Mouse (Mus musculus) ES-Bruce4 (cell line): ENCODE data around the gene Smurf2. TPM values are rescaled to one million over a fixed set of nuclear protein-coding genes. Genes with fewer than 3 reads are reported as not detected.

Source experiments
- H3K27ac ChIP-seq: 2 replicates; pipeline ENCODE4 v1.5.1; 2012; ENCODE audit warnings: low read length, inconsistent platforms; ENCODE audit not compliant: insufficient read depth
- H3K27me3 ChIP-seq: 2 replicates; pipeline ENCODE4 v1.6.1; 2012; ENCODE audit warnings: mild to moderate bottlenecking, low read length, inconsistent platforms; ENCODE audit not compliant: control insufficient read depth, poor library complexity, insufficient read depth, severe bottlenecking
- H3K36me3 ChIP-seq: 2 replicates; pipeline ENCODE4 v1.6.1; 2012; ENCODE audit warnings: inconsistent platforms, mild to moderate bottlenecking, low read length, moderate library complexity; ENCODE audit not compliant: control insufficient read depth, poor library complexity, insufficient read depth, severe bottlenecking
- H3K4me1 ChIP-seq: one replicate; pipeline ENCODE4 v1.8.1; 2011; ENCODE audit warnings: low read length; ENCODE audit not compliant: control insufficient read depth, insufficient read depth
- H3K4me3 ChIP-seq: 2 replicates; pipeline ENCODE4 v1.5.1; 2011; ENCODE audit warnings: low read depth, mild to moderate bottlenecking, low read length
- H3K9ac ChIP-seq: 2 replicates; pipeline ENCODE4 v1.6.1; 2012; ENCODE audit warnings: low read depth, mild to moderate bottlenecking, inconsistent platforms; ENCODE audit not compliant: poor library complexity, severe bottlenecking
- H3K9me3 ChIP-seq: replicated peaks from 2 replicates; pipeline ENCODE4 v1.6.1; 2012; ENCODE audit warnings: mild to moderate bottlenecking, low read length, inconsistent platforms; ENCODE audit not compliant: control insufficient read depth, poor library complexity, insufficient read depth, severe bottlenecking
- CTCF ChIP-seq: IDR thresholded peaks from one replicate; pipeline ENCODE4 v1.8.1; 2011; ENCODE audit warnings: low read depth, low read length
- EP300 ChIP-seq: IDR thresholded peaks from 2 replicates; pipeline ENCODE4 v1.6.1; 2011; ENCODE audit warnings: low read depth, low read length; ENCODE audit not compliant: insufficient read depth
- POLR2A ChIP-seq: IDR thresholded peaks from one replicate; pipeline ENCODE4 v1.8.1; 2011; ENCODE audit warnings: low read length; ENCODE audit not compliant: insufficient read depth
- polyA plus RNA-seq: library from polyadenylated mRNA; stranded (reverse); fragments of >200 nt; gene quantifications from 2 replicates; pipeline ENCODE4 v1.2.4, GENCODE M21; 2011; ENCODE audit warnings: low read depth; ENCODE audit not compliant: missing spikeins, insufficient read depth, insufficient read length

Gene Smurf2
- polyA plus RNA-seq, 1 experiment, result 50.2 TPM

- H3K4me3 ChIP-seq, result peak overlapping the region; percentile 92
- peaks cover 2% of the 10 kb centered on the region for H3K4me1 ChIP-seq
- no peak for TF ChIP-seq EP300
- no peak for TF ChIP-seq CTCF
- TF ChIP-seq POLR2A, result no peak
- H3K36me3 ChIP-seq, result no peaks in the 10 kb centered on the region
- peak overlapping the region; percentile 93 for H3K9ac ChIP-seq
- 0 out of 2 replicates have a peak, but pooled peaks cover 2% of the 10 kb centered on the region for H3K27me3 ChIP-seq
- no peak overlapping the region for H3K27ac ChIP-seq
- no peaks in the 10 kb centered on the region for H3K9me3 ChIP-seq
These were observed 634 bp downstream of the Smurf2 start for GRCm38 (mm10) chr11:106919612-106920550.

- Histone ChIP-seq H3K27ac (no peak overlapping the region), H3K9me3 (no peaks in the 10 kb centered on the region), H3K36me3 (no peaks in the 10 kb centered on the region; the same call in 1 of the 2 replicates), H3K4me1 (peaks cover 2% of the 10 kb centered on the region), H3K4me3 (no peak overlapping the region), H3K27me3 (0 out of 2 replicates have a peak, but pooled peaks cover 2% of the 10 kb centered on the region), H3K9ac (peak overlapping the region; percentile 93; the same call in 1 of the 2 replicates)
- no peak for TF ChIP-seq EP300
- no peak for TF ChIP-seq POLR2A
- no peak for TF ChIP-seq CTCF
These were observed 1.6 kb downstream of the Smurf2 start for GRCm38 (mm10) chr11:106918901-106919300.

- Histone ChIP-seq H3K27ac (no peak overlapping the region), H3K4me1 (no peaks in the 10 kb centered on the region), H3K4me3 (no peak overlapping the region), H3K9ac (no peak overlapping the region), H3K9me3 (no peaks in the 10 kb centered on the region), H3K27me3 (no peaks in the 10 kb centered on the region), H3K36me3 (no peaks in the 10 kb centered on the region; the same call in 1 of the 2 replicates)
- TF ChIP-seq CTCF (no peak), EP300 (no peak), POLR2A (no peak)
These were observed 9.3 kb downstream of the Smurf2 start for GRCm38 (mm10) chr11:106911257-106911656.

- Histone ChIP-seq H3K36me3 (no peaks in the 10 kb centered on the region; the same call in 1 of the 2 replicates), H3K27me3 (no peaks in the 10 kb centered on the region), H3K4me3 (no peak overlapping the region), H3K9me3 (no peaks in the 10 kb centered on the region), H3K9ac (no peak overlapping the region), H3K27ac (no peak overlapping the region), H3K4me1 (no peaks in the 10 kb centered on the region)
- TF ChIP-seq POLR2A (no peak), EP300 (no peak), CTCF (no peak)
These were observed 12.5 kb downstream of the Smurf2 start for GRCm38 (mm10) chr11:106908016-106908415.

GRCm38 (mm10) chr11:106907253-106907652, 13.3 kb downstream of the Smurf2 start:
- Histone ChIP-seq H3K9ac (no peak overlapping the region), H3K9me3 (no peaks in the 10 kb centered on the region), H3K4me3 (no peak overlapping the region), H3K4me1 (no peaks in the 10 kb centered on the region), H3K27ac (no peak overlapping the region), H3K36me3 (no peaks in the 10 kb centered on the region; the same call in 1 of the 2 replicates), H3K27me3 (no peaks in the 10 kb centered on the region)
- no peak for TF ChIP-seq CTCF
- TF ChIP-seq EP300, result no peak
- TF ChIP-seq POLR2A, result no peak

GRCm38 (mm10) chr11:106905707-106906106, 14.8 kb downstream of the Smurf2 start:
- TF ChIP-seq EP300 (no peak), POLR2A (no peak), CTCF (no peak)
- H3K27ac ChIP-seq, result no peak overlapping the region

More at GRCm38 (mm10) chr11:106905707-106906106, 14.8 kb downstream of the Smurf2 start:
- no peaks in the 10 kb centered on the region for H3K27me3 ChIP-seq
- no peak overlapping the region for H3K4me3 ChIP-seq
- H3K9ac ChIP-seq, result no peak overlapping the region
- H3K4me1 ChIP-seq, result no peaks in the 10 kb centered on the region
- no peaks in the 10 kb centered on the region; the same call in 1 of the 2 replicates for H3K36me3 ChIP-seq
- H3K9me3 ChIP-seq, result no peaks in the 10 kb centered on the region
